Mouse (Mus musculus) erythroblast, embryonic 14.5 days (primary cell): ENCODE measurements around the gene Ano1.
A peak's percentile ranks its signal among the peaks of the same experiment; 100 is the strongest.

Source experiments
- GATA1 ChIP-seq: IDR thresholded peaks from 2 replicates; pipeline ENCODE4 v1.6.1; 2012; ENCODE audit warnings: low read length, inconsistent platforms, mixed read lengths
- TAL1 ChIP-seq: IDR thresholded peaks from 3 replicates; pipeline ENCODE4 v1.6.1; 2012; ENCODE audit warnings: low read length, inconsistent platforms, mixed read lengths

- TF ChIP-seq TAL1 (peak; percentile 33; the same call in 1 of the 3 replicates), GATA1 (no peak)
Measured at GRCm38 (mm10) chr7:144787501-144787900, 35.7 kb upstream of the Ano1 start.
